Comparison of ENCODE assay signal across 28 mouse cellular contexts in the genomic region with DNA sequence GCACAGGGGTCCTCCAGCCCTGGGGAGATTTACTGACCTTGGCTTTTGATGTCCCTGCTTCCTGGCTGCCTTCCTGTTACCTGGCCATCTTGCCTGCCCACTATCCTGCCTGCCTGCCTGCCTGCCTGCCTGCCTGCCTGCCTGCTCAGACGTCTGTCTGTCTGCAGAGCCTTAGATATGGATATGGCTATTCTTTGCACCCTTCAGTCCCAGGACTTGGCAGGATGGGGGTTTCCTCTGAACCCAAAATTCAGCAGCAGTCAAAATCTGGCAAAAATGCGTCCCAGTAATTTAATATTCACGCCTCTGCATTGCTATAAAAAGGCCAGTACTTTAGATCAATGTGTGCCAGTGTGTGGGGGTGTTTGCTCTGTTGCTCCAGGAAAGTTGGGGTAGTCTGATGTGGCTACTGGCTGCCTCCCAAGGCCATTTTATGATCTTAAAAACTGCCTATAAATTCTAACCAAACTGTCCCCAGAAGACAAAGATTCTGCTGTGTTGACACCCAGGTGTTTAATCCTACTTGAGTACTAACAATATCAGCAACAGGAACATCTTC.
A peak's percentile ranks its signal among the peaks of the same experiment; 100 is the strongest.
DNase-seq lines count a peak whose midpoint lies in the region; ATAC-seq and TF ChIP-seq lines count a peak whose summit lies in the region.
"Had no signal": no experiment of that assay in that cellular context is flagged by ENCODE, and none has a peak within 500 bp of the region (broad histone marks: within the 10 kb centered on the region; RNA-seq: fewer than 3 reads in every experiment).

No protein-coding gene starts in this region.

- TF ChIP-seq CTCF in kidney, postnatal 0 days (IDR thresholded peaks at IDR 0.05; ENCODE audit: low read depth): no peak
- no peak for TF ChIP-seq CTCF in midbrain, postnatal 0 days (IDR thresholded peaks at IDR 0.05)

- H3K27me3 ChIP-seq in kidney, postnatal 0 days (ENCODE audit: insufficient read depth, low read length): no peaks in the 10 kb centered on the region
- H3K27me3 ChIP-seq in midbrain, embryonic 11.5 days (ENCODE audit: control insufficient read depth, insufficient read depth, low read length): no peaks in the 10 kb centered on the region
- H3K27me3 ChIP-seq in midbrain, postnatal 0 days (ENCODE audit: insufficient read depth, low read length): no peaks in the 10 kb centered on the region
- H3K27me3 ChIP-seq: forebrain, embryonic 13.5 days; heart, embryonic 13.5 days; lung, embryonic 15.5 days; neural tube, embryonic 12.5 days had no signal

- H3K4me3 ChIP-seq in kidney, postnatal 0 days (replicated peaks; ENCODE audit: low read depth, low read length): no peak overlapping the region
- no peak overlapping the region for H3K4me3 ChIP-seq in midbrain, embryonic 11.5 days (ENCODE audit: low read depth, low read length)
- no peak overlapping the region for H3K4me3 ChIP-seq in midbrain, postnatal 0 days (ENCODE audit: low read depth, low read length)
- H3K4me3 ChIP-seq: forebrain, embryonic 13.5 days; gastrocnemius, adult 2 months; heart, embryonic 13.5 days; lung, embryonic 15.5 days; midbrain, embryonic 10.5 days; myocyte; neural tube, embryonic 12.5 days had no signal

- WGBS in kidney, postnatal 0 days: 44% methylated on average over 3 of the region's 3 CpGs
- WGBS in midbrain, embryonic 11.5 days: 65% methylated on average over 3 of the region's 3 CpGs
- 66% methylated on average over 3 of the region's 3 CpGs for WGBS in midbrain, postnatal 0 days

- H3K36me3 ChIP-seq in kidney, postnatal 0 days (ENCODE audit: insufficient read depth, low read length): no peaks in the 10 kb centered on the region
- H3K36me3 ChIP-seq in midbrain, embryonic 11.5 days (ENCODE audit: control insufficient read depth, insufficient read depth, low read length): no peaks in the 10 kb centered on the region
- no peaks in the 10 kb centered on the region for H3K36me3 ChIP-seq in midbrain, postnatal 0 days (ENCODE audit: insufficient read depth, low read length)
- H3K36me3 ChIP-seq: heart, embryonic 13.5 days; lung, embryonic 15.5 days; midbrain, embryonic 10.5 days; neural tube, embryonic 12.5 days had no signal

- H3K4me1 ChIP-seq in kidney, postnatal 0 days (replicated peaks; ENCODE audit: insufficient read depth, low read length): no peaks in the 10 kb centered on the region
- no peaks in the 10 kb centered on the region for H3K4me1 ChIP-seq in midbrain, embryonic 11.5 days (ENCODE audit: control insufficient read depth, insufficient read depth, low read length)
- no peaks in the 10 kb centered on the region for H3K4me1 ChIP-seq in midbrain, postnatal 0 days (ENCODE audit: insufficient read depth, low read length)
- H3K4me1 ChIP-seq: forebrain, embryonic 13.5 days; lung, embryonic 15.5 days; midbrain, embryonic 10.5 days; neural tube, embryonic 12.5 days had no signal

- DNase-seq in kidney, postnatal 0 days (ENCODE audit: low spot score): peak; percentile 12
- DNase-seq in kidney, adult 11 months: no peak
- peak; percentile 56 for DNase-seq in midbrain, embryonic 11.5 days (ENCODE audit: low spot score, missing footprints)
- no peak for DNase-seq in midbrain, postnatal 0 days (ENCODE audit: low spot score)
- peak; percentile 11 for DNase-seq in fat pad, adult 2 months (ENCODE audit: extremely low read depth, low read depth, low spot score)
- peak; percentile 62 for DNase-seq in telencephalon, adult 2 months (ENCODE audit: low read depth, low spot score)
- no peak for DNase-seq in heart, postnatal 25 days (ENCODE audit: low spot score)
- no peak for DNase-seq in gastrocnemius, postnatal 36 days
- DNase-seq: adrenal gland, adult 8-10 months; cerebellum, adult 11 months; cerebellum, adult 9-10 months; cerebellum, postnatal 36 days; embryo, embryonic 11 days; gastrocnemius, adult 2 months; heart, postnatal 10 days; kidney, postnatal 25 days; layer of hippocampus, postnatal 36 days; left cerebral cortex, postnatal 4 days had no signal

- H3K27ac ChIP-seq in kidney, postnatal 0 days: no peak overlapping the region
- H3K27ac ChIP-seq in midbrain, embryonic 11.5 days (ENCODE audit: low read depth, low read length): no peak overlapping the region
- H3K27ac ChIP-seq in midbrain, postnatal 0 days (ENCODE audit: low read depth, low read length): no peak overlapping the region
- H3K27ac ChIP-seq: forebrain, embryonic 13.5 days; gastrocnemius, adult 2 months; heart, embryonic 13.5 days; lung, embryonic 15.5 days; midbrain, embryonic 10.5 days; neural tube, embryonic 12.5 days had no signal

- no peaks in the 10 kb centered on the region for H3K9me3 ChIP-seq in kidney, postnatal 0 days (replicated peaks; ENCODE audit: low read length)
- no peaks in the 10 kb centered on the region for H3K9me3 ChIP-seq in midbrain, embryonic 11.5 days (ENCODE audit: control insufficient read depth, low read length)
- no peaks in the 10 kb centered on the region for H3K9me3 ChIP-seq in midbrain, postnatal 0 days (ENCODE audit: low read length)
- H3K9me3 ChIP-seq: forebrain, embryonic 13.5 days; G1E; heart, embryonic 13.5 days; lung, embryonic 15.5 days; midbrain, embryonic 10.5 days; neural tube, embryonic 12.5 days had no signal

- no peak overlapping the region for H3K4me2 ChIP-seq in kidney, postnatal 0 days (ENCODE audit: low read length)
- H3K4me2 ChIP-seq in midbrain, embryonic 11.5 days: no peak overlapping the region
- no peak overlapping the region for H3K4me2 ChIP-seq in midbrain, postnatal 0 days (ENCODE audit: low read depth, low read length, poor library complexity, severe bottlenecking)
- H3K4me2 ChIP-seq: forebrain, embryonic 13.5 days; heart, embryonic 13.5 days; liver, embryonic 11.5 days; lung, embryonic 15.5 days; neural tube, embryonic 12.5 days had no signal

- H3K9ac ChIP-seq in kidney, postnatal 0 days (ENCODE audit: low read depth, low read length): no peak overlapping the region
- no peak overlapping the region for H3K9ac ChIP-seq in midbrain, embryonic 11.5 days (ENCODE audit: low read length)
- H3K9ac ChIP-seq in midbrain, postnatal 0 days (replicated peaks; ENCODE audit: low read length, poor library complexity, severe bottlenecking): no peak overlapping the region
- H3K9ac ChIP-seq: forebrain, embryonic 13.5 days; heart, embryonic 13.5 days; lung, embryonic 15.5 days; neural tube, embryonic 12.5 days had no signal

- intact Hi-C loops in heart, postnatal 25 days (cut with DNase I): no loop called here
- intact Hi-C loops in gastrocnemius, postnatal 36 days (cut with DNase I): no loop called here

- no peak for ATAC-seq in kidney, postnatal 0 days (replicated peaks; ENCODE audit: low FRiP score, low read depth)
- no peak for ATAC-seq in midbrain, embryonic 11.5 days (ENCODE audit: low FRiP score)
- no peak for ATAC-seq in midbrain, postnatal 0 days (ENCODE audit: low FRiP score)
- ATAC-seq: forebrain, embryonic 13.5 days; intestine, embryonic 16.5 days; midbrain, embryonic 16.5 days had no signal

Comparison
In these comparisons a context has a peak if more than half of its experiments do, and no peak if none do; other contexts are left out.
1. DNase-seq: peak in kidney, postnatal 0 days (single experiment), midbrain, embryonic 11.5 days (single experiment), fat pad, adult 2 months (single experiment) and telencephalon, adult 2 months (single experiment); none in kidney, adult 11 months (single experiment), midbrain, postnatal 0 days (single experiment), heart, postnatal 25 days (single experiment) and gastrocnemius, postnatal 36 days (0 of 2).